Mouse (Mus musculus): Measurements from ENCODE around the gene Jazf1. TPM values are rescaled to one million over a fixed set of nuclear protein-coding genes. Genes with fewer than 3 reads are reported as not detected.

Jazf1 gene
- polyA plus RNA-seq, 2 experiments, result 0.71 to 1.2 TPM

- Histone ChIP-seq H3K27ac (no peak overlapping the region), H3K27me3 (ENCODE audit: control insufficient read depth, insufficient read depth, low read length) (no peaks in the 10 kb centered on the region), H3K4me2 (ENCODE audit: low read depth) (no peak overlapping the region), H3K4me1 (replicated peaks; ENCODE audit: control insufficient read depth in 2 of 2, insufficient read depth in 2 of 2, low read length in 1 of 2) (peaks cover 0 to 4% of the 10 kb centered on the region in 2 experiments; a peak in 2 of 4 replicates), H3K9me3 (ENCODE audit: control insufficient read depth, low read length) (no peaks in the 10 kb centered on the region), H3K36me3 (replicated peaks; ENCODE audit: control insufficient read depth, insufficient read depth, low read depth) (no peaks in the 10 kb centered on the region), H3K9ac (replicated peaks) (no peak overlapping the region), H3K4me3 (ENCODE audit: insufficient read depth in 1 of 2, low read depth in 2 of 2, low read length in 2 of 2) (no peak overlapping the region)
- no peak for DNase-seq (ENCODE audit: low read depth in 3 of 3, low spot score in 3 of 3)
- no peak for ATAC-seq (ENCODE audit: insufficient read depth)
- WGBS (ENCODE audit: insufficient replicate concordance), result 64% methylated on average over 9 of the region's 9 CpGs
- TF ChIP-seq CTCF (IDR thresholded peaks at IDR 0.05; ENCODE audit: low read depth) (no peak), EP300 (IDR thresholded peaks at IDR 0.05; ENCODE audit: low read depth) (no peak)
These were observed 272.3 kb downstream of the Jazf1 start for GRCm38 (mm10) chr6:52796035-52796598.

GRCm38 (mm10) chr6:52795029-52795841 is 273.2 kb downstream of the Jazf1 start:
- Histone ChIP-seq H3K9me3 (ENCODE audit: control insufficient read depth, low read length) (no peaks in the 10 kb centered on the region), H3K4me1 (replicated peaks; ENCODE audit: control insufficient read depth in 2 of 2, insufficient read depth in 2 of 2, low read length in 1 of 2) (peaks cover 0 to 4% of the 10 kb centered on the region in 2 experiments; a peak in 2 of 4 replicates), H3K4me3 (ENCODE audit: insufficient read depth in 1 of 2, low read depth in 2 of 2, low read length in 2 of 2) (no peak overlapping the region), H3K36me3 (replicated peaks; ENCODE audit: control insufficient read depth, insufficient read depth, low read depth) (no peaks in the 10 kb centered on the region), H3K27me3 (ENCODE audit: control insufficient read depth, insufficient read depth, low read length) (no peaks in the 10 kb centered on the region), H3K4me2 (ENCODE audit: low read depth) (no peak overlapping the region), H3K27ac (no peak overlapping the region), H3K9ac (replicated peaks) (no peak overlapping the region)
- no peak for ATAC-seq (ENCODE audit: insufficient read depth)
- WGBS (ENCODE audit: insufficient replicate concordance), result 61% methylated on average over 16 of the region's 16 CpGs
- DNase-seq (ENCODE audit: low read depth in 3 of 3, low spot score in 3 of 3), result no peak
- TF ChIP-seq CTCF (IDR thresholded peaks at IDR 0.05; ENCODE audit: low read depth) (no peak), EP300 (IDR thresholded peaks at IDR 0.05; ENCODE audit: low read depth) (no peak)

GRCm38 (mm10) chr6:52792455-52792854 is 276.0 kb downstream of the Jazf1 start:
- 41% methylated on average over 3 of the region's 3 CpGs for WGBS (ENCODE audit: insufficient replicate concordance)
- Histone ChIP-seq H3K4me3 (ENCODE audit: insufficient read depth in 1 of 2, low read depth in 2 of 2, low read length in 2 of 2) (no peak overlapping the region), H3K9ac (replicated peaks) (no peak overlapping the region), H3K9me3 (ENCODE audit: control insufficient read depth, low read length) (no peaks in the 10 kb centered on the region), H3K27ac (no peak overlapping the region), H3K4me1 (replicated peaks; ENCODE audit: control insufficient read depth in 2 of 2, insufficient read depth in 2 of 2, low read length in 1 of 2) (peaks cover 0 to 4% of the 10 kb centered on the region in 2 experiments; a peak in 2 of 4 replicates), H3K36me3 (replicated peaks; ENCODE audit: control insufficient read depth, insufficient read depth, low read depth) (no peaks in the 10 kb centered on the region), H3K4me2 (ENCODE audit: low read depth) (no peak overlapping the region), H3K27me3 (ENCODE audit: control insufficient read depth, insufficient read depth, low read length) (no peaks in the 10 kb centered on the region)
- TF ChIP-seq EP300 (IDR thresholded peaks at IDR 0.05; ENCODE audit: low read depth), result no peak
- no peak for TF ChIP-seq CTCF (IDR thresholded peaks at IDR 0.05; ENCODE audit: low read depth)
- DNase-seq (ENCODE audit: low read depth in 3 of 3, low spot score in 3 of 3) (no peak), ATAC-seq (ENCODE audit: insufficient read depth) (no peak)

GRCm38 (mm10) chr6:52790781-52791180 is 277.6 kb downstream of the Jazf1 start:
- H3K27ac ChIP-seq, result no peak overlapping the region
- ATAC-seq (ENCODE audit: insufficient read depth) (no peak), DNase-seq (ENCODE audit: low read depth in 3 of 3, low spot score in 3 of 3) (no peak)
- peaks cover 0 to 4% of the 10 kb centered on the region in 2 experiments; a peak in 1 of 4 replicates for H3K4me1 ChIP-seq (replicated peaks; ENCODE audit: control insufficient read depth in 2 of 2, insufficient read depth in 2 of 2, low read length in 1 of 2)
- no peaks in the 10 kb centered on the region for H3K27me3 ChIP-seq (ENCODE audit: control insufficient read depth, insufficient read depth, low read length)
- H3K36me3 ChIP-seq (replicated peaks; ENCODE audit: control insufficient read depth, insufficient read depth, low read depth), result no peaks in the 10 kb centered on the region
- no peaks in the 10 kb centered on the region for H3K9me3 ChIP-seq (ENCODE audit: control insufficient read depth, low read length)
- H3K4me3 ChIP-seq (ENCODE audit: insufficient read depth in 1 of 2, low read depth in 2 of 2, low read length in 2 of 2), result no peak overlapping the region
- TF ChIP-seq CTCF (IDR thresholded peaks at IDR 0.05; ENCODE audit: low read depth) (no peak), EP300 (IDR thresholded peaks at IDR 0.05; ENCODE audit: low read depth) (no peak)
- 63% methylated on average over 4 of the region's 4 CpGs for WGBS (ENCODE audit: insufficient replicate concordance)
- H3K9ac ChIP-seq (replicated peaks), result no peak overlapping the region
- H3K4me2 ChIP-seq (ENCODE audit: low read depth), result no peak overlapping the region

- ATAC-seq (ENCODE audit: insufficient read depth) (no peak), DNase-seq (ENCODE audit: low read depth in 3 of 3, low spot score in 3 of 3) (no peak)
- Histone ChIP-seq H3K36me3 (replicated peaks; ENCODE audit: control insufficient read depth, insufficient read depth, low read depth) (no peaks in the 10 kb centered on the region), H3K27ac (no peak overlapping the region), H3K4me2 (ENCODE audit: low read depth) (no peak overlapping the region), H3K27me3 (ENCODE audit: control insufficient read depth, insufficient read depth, low read length) (no peaks in the 10 kb centered on the region), H3K4me3 (ENCODE audit: insufficient read depth in 1 of 2, low read depth in 2 of 2, low read length in 2 of 2) (no peak overlapping the region), H3K4me1 (replicated peaks; ENCODE audit: control insufficient read depth in 2 of 2, insufficient read depth in 2 of 2, low read length in 1 of 2) (peaks cover 0 to 4% of the 10 kb centered on the region in 2 experiments; a peak in 1 of 4 replicates), H3K9me3 (ENCODE audit: control insufficient read depth, low read length) (no peaks in the 10 kb centered on the region), H3K9ac (replicated peaks) (no peak overlapping the region)
- 70% methylated on average over 10 of the region's 10 CpGs for WGBS (ENCODE audit: insufficient replicate concordance)
- TF ChIP-seq CTCF (IDR thresholded peaks at IDR 0.05; ENCODE audit: low read depth) (no peak), EP300 (IDR thresholded peaks at IDR 0.05; ENCODE audit: low read depth) (no peak)
These were observed 278.1 kb downstream of the Jazf1 start for GRCm38 (mm10) chr6:52790316-52790715.

Data from liver, embryonic 14.5 days (tissue).